Mouse (Mus musculus) heart, adult 2 months (tissue): ENCODE measurements at regions not wholly inside any gene's neighbourhood (a gene's known extent, or its start where the extent isn't known, plus 50 kb on each side); places are given as distances from the start of the nearest gene placed in this dataset.

Experiments used
- DNase-seq, 2 experiments: peaks; one replicate each; pipeline ENCODE4 v3.0.0; 2021
- H3K27ac ChIP-seq: fragments of 200-600 bp; 2 replicates; pipeline ENCODE4 v1.8.1; 2022
- H3K27me3 ChIP-seq: fragments of 200-500 bp; 2 replicates; pipeline ENCODE4 v1.6.1; 2012; ENCODE audit warnings: mild to moderate bottlenecking, low read length, inconsistent platforms, mixed read lengths; ENCODE audit not compliant: control insufficient read depth, insufficient read depth
- H3K36me3 ChIP-seq: fragments of 200-500 bp; 2 replicates; pipeline ENCODE4 v1.6.1; 2012; ENCODE audit warnings: low read length, inconsistent platforms; ENCODE audit not compliant: control insufficient read depth, insufficient read depth
- H3K4me1 ChIP-seq: fragments of 200-500 bp; 2 replicates; pipeline ENCODE4 v1.6.1; 2011; ENCODE audit warnings: low read length; ENCODE audit not compliant: control insufficient read depth, insufficient read depth
- H3K4me3 ChIP-seq: fragments of 200-600 bp; 2 replicates; pipeline ENCODE4 v1.8.1; 2022
- H3K79me2 ChIP-seq: fragments of 200-500 bp; replicated peaks from 2 replicates; pipeline ENCODE4 v1.6.1; 2012; ENCODE audit warnings: mild to moderate bottlenecking, inconsistent platforms, low read length, moderate library complexity, mixed read lengths; ENCODE audit not compliant: control insufficient read depth, insufficient read depth
- H3K9ac ChIP-seq: fragments of 200-500 bp; 2 replicates; pipeline ENCODE4 v1.6.1; 2012; ENCODE audit warnings: low read depth, mild to moderate bottlenecking, control low read depth, inconsistent platforms, low read length, mixed read lengths
- CTCF ChIP-seq: fragments of 200-600 bp; IDR thresholded peaks from 2 replicates; pipeline ENCODE4 v1.8.1; 2022; ENCODE audit warnings: antibody characterized with exemption, mild to moderate bottlenecking, moderate library complexity
- EP300 ChIP-seq: fragments of 200-500 bp; IDR thresholded peaks from 2 replicates; pipeline ENCODE4 v1.6.1; 2011; ENCODE audit warnings: low read depth, low read length, control low read depth; ENCODE audit not compliant: insufficient read depth
- POLR2A ChIP-seq: fragments of 200-500 bp; IDR thresholded peaks from 2 replicates; pipeline ENCODE4 v1.6.1; 2011; ENCODE audit warnings: mild to moderate bottlenecking, low read depth, low read length, control low read depth; ENCODE audit not compliant: insufficient read depth
- WGBS: fragments of 180-500 bp; shearing (Covaris S2); methylation state at CpG from one replicate; pipeline ENCODE4 v1.1.7; 2018; 5-methylcytosine and 5-hydroxymethylcytosine counted together
- intact Hi-C: fragments of 180-260 bp; cut with DNase I; formaldehyde crosslinking; loops from one replicate; pipeline ENCODE4 v1.15.1; 2025

- intact Hi-C loops = no loop called here
- H3K4me1 ChIP-seq = no peaks in the 10 kb centered on the region
These were observed 256.1 kb upstream of the Gadl1 start for GRCm38 (mm10) chr9:115653116-115653515.

GRCm38 (mm10) chr9:115654933-115655332 lies 254.3 kb upstream of the Gadl1 start:
- intact Hi-C loops = no loop called here
- no peaks in the 10 kb centered on the region for H3K4me1 ChIP-seq
- H3K36me3 ChIP-seq = no peaks in the 10 kb centered on the region
- no peak overlapping the region for H3K27ac ChIP-seq
- no peaks in the 10 kb centered on the region for H3K79me2 ChIP-seq
- H3K9ac ChIP-seq = no peak overlapping the region
- TF ChIP-seq CTCF = no peak
- no peak overlapping the region for H3K4me3 ChIP-seq
- H3K27me3 ChIP-seq = no peaks in the 10 kb centered on the region
- WGBS = 62% methylated on average over 6 of the region's 6 CpGs
- no peak for DNase-seq

More at GRCm38 (mm10) chr9:115653116-115653515, 256.1 kb upstream of the Gadl1 start:
- H3K9ac ChIP-seq = no peak overlapping the region
- no peak overlapping the region for H3K27ac ChIP-seq
- no peaks in the 10 kb centered on the region for H3K79me2 ChIP-seq
- DNase-seq = no peak
- H3K27me3 ChIP-seq = no peaks in the 10 kb centered on the region
- H3K4me3 ChIP-seq = no peak overlapping the region
- H3K36me3 ChIP-seq = no peaks in the 10 kb centered on the region
- 96% methylated on average over 5 of the region's 5 CpGs for WGBS
- TF ChIP-seq POLR2A (no peak), EP300 (no peak), CTCF (no peak)

GRCm38 (mm10) chr9:115656538-115656937 lies 252.7 kb upstream of the Gadl1 start:
- H3K36me3 ChIP-seq = no peaks in the 10 kb centered on the region
- no peak for DNase-seq
- H3K27me3 ChIP-seq = no peaks in the 10 kb centered on the region
- H3K4me3 ChIP-seq = no peak overlapping the region
- H3K9ac ChIP-seq = no peak overlapping the region
- no peaks in the 10 kb centered on the region for H3K4me1 ChIP-seq
- TF ChIP-seq EP300 (no peak), POLR2A (no peak), CTCF (no peak)
- WGBS = 56% methylated on average over 2 of the region's 2 CpGs
- H3K27ac ChIP-seq = no peak overlapping the region
- intact Hi-C loops = no loop called here
- no peaks in the 10 kb centered on the region for H3K79me2 ChIP-seq

GRCm38 (mm10) chr9:115656994-115657713 lies 252.1 kb upstream of the Gadl1 start:
- Histone ChIP-seq H3K27me3 (no peaks in the 10 kb centered on the region), H3K9ac (no peak overlapping the region), H3K4me1 (no peaks in the 10 kb centered on the region), H3K79me2 (no peaks in the 10 kb centered on the region), H3K4me3 (no peak overlapping the region), H3K36me3 (no peaks in the 10 kb centered on the region), H3K27ac (no peak overlapping the region)
- DNase-seq = no peak
- intact Hi-C loops = no loop called here
- 19% methylated on average over 4 of the region's 4 CpGs for WGBS
- no peak for TF ChIP-seq CTCF

GRCm38 (mm10) chr9:115658477-115658876 lies 250.8 kb upstream of the Gadl1 start:
- H3K79me2 ChIP-seq = no peaks in the 10 kb centered on the region
- no peak overlapping the region for H3K27ac ChIP-seq
- WGBS = 73% methylated on average over 5 of the region's 5 CpGs
- no peak overlapping the region for H3K9ac ChIP-seq
- H3K4me1 ChIP-seq = no peaks in the 10 kb centered on the region
- intact Hi-C loops = no loop called here
- TF ChIP-seq CTCF (no peak), EP300 (no peak), POLR2A (no peak)
- no peaks in the 10 kb centered on the region for H3K27me3 ChIP-seq
- H3K4me3 ChIP-seq = no peak overlapping the region
- DNase-seq = no peak
- H3K36me3 ChIP-seq = no peaks in the 10 kb centered on the region

GRCm38 (mm10) chr9:115660371-115660770 lies 248.9 kb upstream of the Gadl1 start:
- intact Hi-C loops = no loop called here

More at GRCm38 (mm10) chr9:115660371-115660770, 248.9 kb upstream of the Gadl1 start:
- Histone ChIP-seq H3K4me1 (peaks cover 2% of the 10 kb centered on the region; the same call in 1 of the 2 replicates), H3K9ac (no peak overlapping the region), H3K36me3 (no peaks in the 10 kb centered on the region), H3K27ac (no peak overlapping the region), H3K4me3 (no peak overlapping the region), H3K79me2 (no peaks in the 10 kb centered on the region), H3K27me3 (no peaks in the 10 kb centered on the region)
- no peak for TF ChIP-seq EP300
- no peak for TF ChIP-seq POLR2A
- no peak for TF ChIP-seq CTCF
- 77% methylated on average over 1 of the region's 1 CpGs for WGBS
- no peak for DNase-seq
